Mouse (Mus musculus) adrenal gland, adult 18-20 months (tissue): ENCODE results near the gene Plekha7. TPM values are rescaled to one million over a fixed set of nuclear protein-coding genes. Genes with fewer than 3 reads are reported as not detected.

Experiments used
- DNase-seq, 2 experiments: peaks; one replicate each; pipeline ENCODE4 v3.0.0; 2021 to 2022; ENCODE audit warnings: low spot score in 2 of 2
- total RNA-seq, 2 experiments: library from RNA; stranded (reverse); gene quantifications; 1 replicate in 1 of 2; 2 replicates in 1 of 2; pipeline ENCODE4 v1.2.3; 2021

Gene Plekha7
- total RNA-seq, 2 experiments from 2014 or later = 10.5 to 12.9 TPM

DNA sequence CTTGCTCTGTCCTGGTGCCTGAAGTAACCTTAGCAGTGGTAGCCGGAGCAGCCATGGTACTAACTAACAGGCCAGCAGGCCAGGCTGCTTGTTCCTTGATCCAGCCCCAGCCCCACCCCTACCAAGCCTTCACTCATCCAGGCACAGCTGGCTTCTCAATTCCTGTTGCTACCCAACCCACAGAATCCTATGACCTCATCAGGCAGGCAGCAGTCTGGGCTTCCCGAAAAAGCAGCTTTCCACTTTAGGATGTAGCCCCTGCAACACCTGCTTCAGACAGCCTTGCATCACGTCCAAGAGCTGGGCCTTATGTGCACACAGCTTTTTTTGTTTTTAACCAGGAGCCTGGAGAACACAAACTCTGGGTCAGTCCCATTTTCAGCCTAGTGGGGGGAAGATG, 117.0 kb downstream of the Plekha7 start:
- no peak for DNase-seq

DNA sequence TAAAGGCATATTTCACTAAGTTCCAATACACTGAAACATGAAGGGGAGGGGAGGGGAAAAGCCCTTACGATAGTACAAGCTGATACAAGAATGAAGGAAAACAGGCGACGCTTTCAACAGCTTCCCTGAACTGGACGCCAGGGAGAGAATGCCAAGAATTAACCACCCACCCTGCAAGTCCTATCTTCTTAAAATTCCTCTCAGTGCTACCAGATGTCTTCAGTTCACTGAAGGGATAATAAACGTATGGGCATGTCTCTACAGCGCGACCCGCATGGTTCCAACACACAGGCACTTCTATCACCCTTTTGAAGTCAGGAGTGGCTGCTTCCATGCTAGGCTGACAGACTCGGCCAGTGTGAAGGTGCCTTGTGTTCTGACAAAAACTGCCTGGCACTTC, 118.5 kb downstream of the Plekha7 start:
- DNase-seq = no peak

- DNase-seq = no peak
Observed at GRCm38 (mm10) chr7:116188391-116188790, 119.8 kb downstream of the Plekha7 start.

DNA sequence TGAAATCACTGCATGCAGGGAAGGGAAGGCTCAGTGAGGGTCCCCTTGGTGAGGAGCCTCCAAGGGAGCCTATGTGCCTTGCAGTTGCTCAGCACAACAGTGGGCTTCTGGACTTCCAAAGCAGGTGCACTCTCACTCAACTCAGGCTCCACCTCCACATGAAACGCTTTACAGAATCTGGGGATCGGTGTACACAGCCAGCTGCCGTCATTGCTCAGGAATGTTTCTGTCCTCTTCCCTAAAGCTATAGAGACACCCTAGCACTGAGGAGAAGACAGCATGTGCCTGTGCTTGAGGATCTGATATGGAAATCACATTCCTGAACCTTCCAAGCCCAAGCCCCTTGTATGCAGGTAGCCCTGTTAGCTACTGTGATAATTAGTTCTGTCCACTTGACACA, 120.7 kb downstream of the Plekha7 start:
- no peak for DNase-seq

GRCm38 (mm10) chr7:116186847-116187246, 121.3 kb downstream of the Plekha7 start:
- no peak for DNase-seq

GRCm38 (mm10) chr7:116186156-116186555, 122.0 kb downstream of the Plekha7 start:
- no peak for DNase-seq

- DNase-seq = no peak
Observed at GRCm38 (mm10) chr7:116184358-116185057, 123.7 kb downstream of the Plekha7 start.

DNA sequence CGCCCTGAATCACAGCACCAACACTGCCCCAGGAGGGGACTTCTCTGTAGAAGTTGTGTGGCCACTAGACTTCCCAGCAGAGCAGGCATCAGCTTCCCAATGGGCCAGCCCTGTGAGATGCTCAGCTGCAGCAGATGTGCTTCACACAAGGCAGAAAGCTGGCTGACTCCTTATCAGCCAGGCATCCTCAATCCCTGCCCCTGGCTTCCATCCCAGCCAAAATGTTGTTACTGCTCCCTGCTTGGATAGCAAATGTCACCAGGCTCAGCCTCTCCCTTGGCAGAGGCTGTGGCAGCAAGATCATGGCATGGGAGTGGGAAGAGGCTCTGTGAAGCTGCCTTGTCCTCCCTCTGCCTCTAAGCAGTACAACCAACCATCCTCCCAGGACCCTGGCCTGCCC, 125.7 kb downstream of the Plekha7 start:
- DNase-seq = no peak

GRCm38 (mm10) chr7:116181444-116181946, 126.7 kb downstream of the Plekha7 start:
- no peak for DNase-seq

GRCm38 (mm10) chr7:116178916-116179315, 129.3 kb downstream of the Plekha7 start:
- DNase-seq = no peak

- DNase-seq = no peak
Observed at GRCm38 (mm10) chr7:116172774-116173173, 135.4 kb downstream of the Plekha7 start.

DNA sequence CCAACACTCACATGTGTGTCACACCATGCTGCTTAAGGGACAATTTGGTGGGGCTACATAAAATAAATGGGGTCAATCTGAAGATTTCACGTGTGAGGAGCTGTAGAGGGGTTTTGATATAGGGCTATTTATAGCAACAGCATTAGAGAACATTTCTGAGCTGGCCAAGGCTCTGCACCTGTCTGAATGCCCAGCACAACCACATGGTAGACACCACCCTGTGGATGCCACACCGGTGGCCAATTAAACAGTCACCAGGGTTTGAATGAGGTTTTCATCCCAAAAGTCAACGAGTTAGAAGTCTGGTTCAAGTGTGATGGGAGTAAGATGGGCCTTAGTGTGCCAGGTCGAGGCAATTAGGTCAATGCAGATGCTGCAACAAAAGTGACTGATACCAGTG, 138.8 kb downstream of the Plekha7 start:
- DNase-seq = no peak

- no peak for DNase-seq
Observed at GRCm38 (mm10) chr7:116168224-116168623, 140.0 kb downstream of the Plekha7 start.

GRCm38 (mm10) chr7:116164232-116164631, 143.9 kb downstream of the Plekha7 start:
- DNase-seq = no peak

GRCm38 (mm10) chr7:116161544-116161943, 146.6 kb downstream of the Plekha7 start:
- DNase-seq = peak in 1 of 2 experiments; percentile 27

DNA sequence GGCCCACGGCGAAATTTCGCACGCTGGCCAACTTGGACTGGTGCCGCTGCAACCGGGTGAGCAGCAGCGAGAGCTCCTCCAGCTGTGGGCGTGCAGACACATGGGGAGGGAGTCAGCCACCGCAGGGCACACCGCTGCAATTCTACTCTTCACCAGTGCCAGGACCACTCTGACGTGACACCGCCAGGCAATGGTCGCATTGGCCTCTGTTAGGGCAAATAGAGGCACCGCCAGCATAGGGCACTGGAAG, 151.4 kb downstream of the Plekha7 start:
- no peak for DNase-seq

- DNase-seq = no peak
Observed at GRCm38 (mm10) chr7:116156072-116156893, 151.9 kb downstream of the Plekha7 start.

DNA sequence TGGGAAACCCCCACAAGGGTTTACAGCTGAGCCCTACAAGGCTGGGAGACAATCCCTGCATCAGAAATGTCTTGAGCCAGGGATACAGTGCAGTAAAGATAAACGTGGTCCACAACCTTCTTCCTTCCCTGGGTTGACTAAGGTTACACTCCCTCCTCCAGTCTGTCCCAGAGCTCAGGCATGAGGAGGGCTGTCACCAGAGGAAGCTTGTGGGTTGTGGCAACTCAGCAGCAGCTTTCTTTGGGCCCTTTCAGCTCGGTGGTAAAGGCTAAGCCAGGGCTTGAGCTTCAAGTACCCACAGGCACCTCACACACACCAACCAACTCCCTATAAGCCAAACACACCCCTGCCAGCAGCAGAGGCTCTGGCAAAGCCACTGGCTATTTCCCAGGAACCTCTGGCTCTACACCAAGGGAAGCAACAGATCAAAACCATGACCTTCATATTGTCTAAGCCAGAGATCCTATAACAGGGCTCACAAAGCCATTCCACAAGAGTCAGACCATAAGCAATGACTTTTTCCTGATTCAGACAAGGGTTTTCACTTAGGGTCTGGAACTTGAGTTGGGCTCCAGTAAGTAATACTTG, 154.3 kb downstream of the Plekha7 start:
- no peak for DNase-seq

DNA sequence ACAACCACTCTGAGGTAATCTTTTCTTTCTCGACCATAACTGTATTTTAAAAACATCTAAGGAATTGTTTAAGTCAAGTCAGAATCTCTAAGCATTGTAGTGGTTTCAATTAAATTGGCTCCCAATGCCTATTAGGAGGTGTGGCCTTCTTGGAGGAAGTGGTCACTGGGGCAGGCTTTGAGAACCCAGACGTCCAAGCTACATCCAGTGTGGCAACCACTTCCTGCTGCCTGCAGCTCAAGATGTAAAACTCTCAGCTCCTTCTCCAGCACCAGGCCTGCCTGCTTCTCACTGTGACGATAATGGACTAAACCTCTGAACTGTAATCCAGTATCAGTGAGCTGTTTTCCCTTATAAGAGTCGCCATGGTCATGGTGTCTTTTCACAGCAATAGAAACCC, 158.6 kb downstream of the Plekha7 start:
- DNase-seq = no peak

DNA sequence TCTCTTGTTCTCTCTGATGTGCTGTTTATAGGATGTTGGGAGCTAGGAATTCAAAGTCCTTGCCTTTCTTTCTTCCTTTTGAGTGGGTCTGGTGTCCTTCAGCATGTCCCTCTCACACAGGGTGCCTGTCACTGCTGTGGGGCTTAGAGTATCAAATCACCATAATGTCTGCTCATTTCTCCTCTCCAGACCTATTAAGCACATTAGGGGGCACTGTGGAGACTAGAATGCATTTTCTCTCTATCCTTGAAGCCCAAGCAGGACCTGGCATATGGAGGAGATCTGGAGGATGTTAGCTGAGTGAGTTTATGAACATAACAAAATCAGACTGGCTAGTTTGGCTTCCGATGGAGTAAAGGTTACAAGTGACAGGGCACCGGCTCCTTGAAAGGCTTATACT, 161.1 kb downstream of the Plekha7 start:
- DNase-seq = no peak

DNA sequence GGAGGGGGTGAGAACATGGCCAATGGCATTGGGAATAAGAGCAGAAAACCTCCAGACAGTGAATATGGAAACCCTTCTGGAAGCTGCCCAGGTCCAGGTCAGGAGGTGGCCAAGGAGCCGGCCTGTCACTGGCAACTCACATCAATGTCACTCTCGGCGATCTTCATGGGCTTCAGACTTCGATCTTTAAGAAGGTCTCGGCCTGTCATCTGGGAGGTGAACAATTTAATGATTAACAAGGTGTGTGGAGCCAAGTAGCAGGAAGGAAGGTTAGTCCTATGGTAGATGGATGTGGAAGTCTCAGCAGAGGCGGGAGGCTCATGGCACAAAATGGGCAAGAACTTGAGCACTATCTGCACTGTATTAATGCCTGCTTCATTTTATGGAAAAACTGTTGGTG, 163.1 kb downstream of the Plekha7 start:
- DNase-seq = no peak

DNA sequence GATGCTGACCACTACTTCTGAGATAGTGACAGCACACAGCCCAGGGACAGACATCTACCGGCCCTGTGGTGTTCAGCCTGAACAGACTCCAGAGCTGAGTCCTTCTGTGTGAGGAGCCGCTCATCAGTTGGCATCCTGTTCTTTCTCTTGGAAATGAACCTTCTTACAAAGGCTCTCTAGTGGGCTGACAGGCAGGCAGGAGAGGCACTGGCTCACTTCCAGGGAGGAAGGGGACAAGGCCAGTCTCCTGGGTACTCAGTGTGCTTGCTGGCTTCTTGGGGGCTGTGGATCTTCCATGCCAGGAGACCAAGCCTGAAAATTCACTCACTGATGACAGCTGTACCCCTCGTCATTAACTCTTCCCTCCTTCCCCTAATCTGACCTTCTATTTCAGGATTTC, 170.5 kb downstream of the Plekha7 start:
- DNase-seq = no peak
